Mouse (Mus musculus): ENCODE results near the gene Rbck1. TPM values are rescaled to one million over a fixed set of nuclear protein-coding genes. Genes with fewer than 3 reads are reported as not detected.
"Not testable (repeated sequence)": the region's sequence is repeated elsewhere in the genome, so short reads cannot be mapped to it uniquely, and the experiment has no call there.

Gene Rbck1
- total RNA-seq (2018; cell fraction: chromatin; rRNA removed), result 100 to 1,000 TPM in 21 of 26 experiments, 10 to 100 TPM in 5; 64.7 to 291 (median 163) TPM
- total RNA-seq (2018; cell fraction: cytosol; rRNA removed), result 10 to 100 TPM; 36.8 to 73.4 (median 51.9) TPM
- total RNA-seq (2018; cell fraction: nucleus; rRNA removed), result 100 to 1,000 TPM in 18 of 26 experiments, 10 to 100 TPM in 8; 45.1 to 171 (median 124) TPM
- polyA plus RNA-seq (2018), result 29.7 to 57.1 TPM (median 51.6 TPM) in 3 replicates

- Histone ChIP-seq H3K79me2 (ENCODE audit: inconsistent target) (peaks cover 34% of the 10 kb centered on the region), H3K27ac (peak within 1 kb of the TSS; percentile 93), H3K4me3 (ENCODE audit: inconsistent target) (peak within 1 kb of the TSS; percentile 86), H3K36me3 (ENCODE audit: inconsistent target) (peaks cover 15% of the 10 kb centered on the region; the same call in 1 of the 2 replicates)
- WGBS (ENCODE audit: missing documents), result 1% methylated on average over 52 of the region's 54 CpGs
These were observed at the start of gene Rbck1 for GRCm38 (mm10) chr2:152332101-152332825. TSS of gene Rbck1 (minus strand) at chr2:152332653.

- Histone ChIP-seq H3K79me2 (ENCODE audit: inconsistent target) (no peaks in the 10 kb centered on the region), H3K4me3 (ENCODE audit: inconsistent target) (no peak within 1 kb of the TSS), H3K27ac (no peak within 1 kb of the TSS), H3K36me3 (ENCODE audit: inconsistent target) (no peaks in the 10 kb centered on the region)
- 18% methylated on average over 11 of the region's 16 CpGs for WGBS (ENCODE audit: missing documents)
These were observed 43.9 kb upstream of the Rbck1 start, which contains the start of gene Nrsn2 for GRCm38 (mm10) chr2:152376345-152376741. TSS of gene Nrsn2 (minus strand) at chr2:152376638.

GRCm38 (mm10) chr2:152375652-152376344 lies 43.3 kb upstream of the Rbck1 start:
- H3K27ac ChIP-seq, result no peak overlapping the region
- no peaks in the 10 kb centered on the region for H3K79me2 ChIP-seq (ENCODE audit: inconsistent target)
- no peak overlapping the region for H3K4me3 ChIP-seq (ENCODE audit: inconsistent target)
- 50% methylated on average over 21 of the region's 21 CpGs for WGBS (ENCODE audit: missing documents)
- no peaks in the 10 kb centered on the region for H3K36me3 ChIP-seq (ENCODE audit: inconsistent target)

GRCm38 (mm10) chr2:152373547-152373946 lies 41.1 kb upstream of the Rbck1 start:
- Histone ChIP-seq H3K27ac (no peak overlapping the region), H3K79me2 (ENCODE audit: inconsistent target) (no peaks in the 10 kb centered on the region), H3K4me3 (ENCODE audit: inconsistent target) (no peak overlapping the region), H3K36me3 (ENCODE audit: inconsistent target) (no peaks in the 10 kb centered on the region)
- 50% methylated on average over 9 of the region's 9 CpGs for WGBS (ENCODE audit: missing documents)

GRCm38 (mm10) chr2:152372661-152373060 lies 40.2 kb upstream of the Rbck1 start:
- Histone ChIP-seq H3K4me3 (ENCODE audit: inconsistent target) (no peak overlapping the region), H3K36me3 (ENCODE audit: inconsistent target) (no peaks in the 10 kb centered on the region), H3K27ac (no peak overlapping the region), H3K79me2 (ENCODE audit: inconsistent target) (no peaks in the 10 kb centered on the region)
- 73% methylated on average over 4 of the region's 4 CpGs for WGBS (ENCODE audit: missing documents)

- Histone ChIP-seq H3K36me3 (ENCODE audit: inconsistent target) (no peaks in the 10 kb centered on the region), H3K79me2 (ENCODE audit: inconsistent target) (no peaks in the 10 kb centered on the region), H3K4me3 (ENCODE audit: inconsistent target) (no peak overlapping the region), H3K27ac (no peak overlapping the region)
- 26% methylated on average over 7 of the region's 7 CpGs for WGBS (ENCODE audit: missing documents)
These were observed 39.7 kb upstream of the Rbck1 start for GRCm38 (mm10) chr2:152372104-152372503.

GRCm38 (mm10) chr2:152368532-152369140 lies 36.2 kb upstream of the Rbck1 start:
- no peak overlapping the region for H3K4me3 ChIP-seq (ENCODE audit: inconsistent target)
- H3K27ac ChIP-seq, result no peak overlapping the region
- WGBS (ENCODE audit: missing documents), result 43% methylated on average over 14 of the region's 14 CpGs
- H3K36me3 ChIP-seq (ENCODE audit: inconsistent target), result no peaks in the 10 kb centered on the region
- no peaks in the 10 kb centered on the region for H3K79me2 ChIP-seq (ENCODE audit: inconsistent target)

- Histone ChIP-seq H3K27ac (no peak overlapping the region), H3K79me2 (ENCODE audit: inconsistent target) (no peaks in the 10 kb centered on the region)
- 93% methylated on average over 5 of the region's 5 CpGs for WGBS (ENCODE audit: missing documents)
These were observed 35.5 kb upstream of the Rbck1 start for GRCm38 (mm10) chr2:152367917-152368316.

GRCm38 (mm10) chr2:152363245-152364147 lies 31.0 kb upstream of the Rbck1 start:
- no peaks in the 10 kb centered on the region for H3K79me2 ChIP-seq (ENCODE audit: inconsistent target)

More at GRCm38 (mm10) chr2:152367917-152368316, 35.5 kb upstream of the Rbck1 start:
- H3K36me3 ChIP-seq (ENCODE audit: inconsistent target), result no peaks in the 10 kb centered on the region
- H3K4me3 ChIP-seq (ENCODE audit: inconsistent target), result no peak overlapping the region

GRCm38 (mm10) chr2:152361193-152361592 lies 28.7 kb upstream of the Rbck1 start:
- H3K79me2 ChIP-seq (ENCODE audit: inconsistent target), result no peaks in the 10 kb centered on the region
- H3K4me3 ChIP-seq (ENCODE audit: inconsistent target), result no peak overlapping the region
- H3K36me3 ChIP-seq (ENCODE audit: inconsistent target), result no peaks in the 10 kb centered on the region
- no peak overlapping the region for H3K27ac ChIP-seq
- 89% methylated on average over 8 of the region's 8 CpGs for WGBS (ENCODE audit: missing documents)

More at GRCm38 (mm10) chr2:152363245-152364147, 31.0 kb upstream of the Rbck1 start:
- no peak overlapping the region for H3K4me3 ChIP-seq (ENCODE audit: inconsistent target)
- 9% methylated on average over 16 of the region's 17 CpGs for WGBS (ENCODE audit: missing documents)
- no peak overlapping the region for H3K27ac ChIP-seq
- no peaks in the 10 kb centered on the region for H3K36me3 ChIP-seq (ENCODE audit: inconsistent target)

- Histone ChIP-seq H3K36me3 (ENCODE audit: inconsistent target) (no peaks in the 10 kb centered on the region), H3K79me2 (ENCODE audit: inconsistent target) (no peaks in the 10 kb centered on the region), H3K4me3 (ENCODE audit: inconsistent target) (no peak overlapping the region), H3K27ac (no peak overlapping the region)
- WGBS (ENCODE audit: missing documents), result 8% methylated on average over 7 of the region's 7 CpGs
These were observed 27.9 kb upstream of the Rbck1 start for GRCm38 (mm10) chr2:152360271-152360775.

- no peaks in the 10 kb centered on the region for H3K36me3 ChIP-seq (ENCODE audit: inconsistent target)
- no peaks in the 10 kb centered on the region for H3K79me2 ChIP-seq (ENCODE audit: inconsistent target)
- no peak overlapping the region for H3K27ac ChIP-seq
- H3K4me3 ChIP-seq (ENCODE audit: inconsistent target), result no peak overlapping the region
- 53% methylated on average over 3 of the region's 5 CpGs for WGBS (ENCODE audit: missing documents)
These were observed 27.2 kb upstream of the Rbck1 start for GRCm38 (mm10) chr2:152359616-152360015.

- H3K79me2 ChIP-seq (ENCODE audit: inconsistent target); H3K36me3 ChIP-seq (ENCODE audit: inconsistent target); H3K4me3 ChIP-seq (ENCODE audit: inconsistent target); H3K27ac ChIP-seq: not testable (repeated sequence)
- WGBS (ENCODE audit: missing documents), result 91% methylated on average over 5 of the region's 5 CpGs
These were observed 26.5 kb upstream of the Rbck1 start for GRCm38 (mm10) chr2:152358977-152359376.
